Mouse (Mus musculus): ENCODE measurements around the gene Galnt14. TPM values are rescaled to one million over a fixed set of nuclear protein-coding genes. Genes with fewer than 3 reads are reported as not detected.

Gene Galnt14
- total RNA-seq, 2 experiments from 2014 or later: 24.0 to 25.7 TPM

DNA sequence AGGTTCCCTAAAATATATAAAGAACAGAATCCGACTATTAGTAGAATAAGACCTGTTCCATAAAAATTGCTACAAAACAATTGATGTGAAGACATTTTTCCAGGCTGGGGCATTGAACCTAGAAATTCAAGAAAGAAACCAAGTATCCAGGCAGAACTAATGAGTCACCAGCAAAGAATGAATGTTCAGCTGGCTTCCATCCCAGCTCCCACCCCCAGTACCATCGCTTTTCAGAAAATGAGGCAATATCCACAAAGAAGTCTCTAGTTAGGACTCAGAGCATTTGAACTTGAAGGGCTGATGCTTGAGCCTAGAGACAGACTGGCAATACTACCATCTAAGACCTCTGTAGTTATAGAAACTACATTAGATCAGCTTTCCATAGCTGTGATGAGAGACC is 118.2 kb downstream of the Galnt14 start:
- TF ChIP-seq CTCF (conservative IDR thresholded peaks at IDR 0.05): no peak
- peak; percentile 17 to 31 for DNase-seq (ENCODE audit: low spot score in 2 of 2)
- no peak overlapping the region for H3K4me3 ChIP-seq
- no peak overlapping the region for H3K27ac ChIP-seq

- no peak for TF ChIP-seq CTCF (conservative IDR thresholded peaks at IDR 0.05)
- Histone ChIP-seq H3K4me3 (no peak overlapping the region), H3K27ac (no peak overlapping the region)
- DNase-seq (ENCODE audit: low spot score in 2 of 2): no peak
Measured at GRCm38 (mm10) chr17:73587573-73587972, 122.7 kb downstream of the Galnt14 start.

DNA sequence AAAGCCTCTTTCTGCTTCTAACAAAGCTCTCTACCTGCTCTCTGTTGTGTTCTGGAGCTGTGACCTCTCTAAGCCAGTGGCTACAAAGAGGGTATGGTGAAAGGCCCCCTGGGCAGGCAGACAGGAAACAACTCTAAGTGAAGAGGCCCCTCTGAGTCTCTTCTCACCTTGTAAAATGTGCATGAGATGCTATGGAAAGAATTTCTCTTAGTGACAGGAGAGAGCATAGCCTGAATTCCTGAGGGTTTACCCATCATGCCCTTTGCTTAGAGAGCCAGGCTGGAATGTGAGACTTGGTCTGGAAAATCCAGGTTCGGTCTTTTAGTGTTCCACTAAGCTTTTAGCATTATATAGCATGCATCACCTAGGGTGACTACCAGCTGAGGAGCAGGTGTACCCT is 136.1 kb downstream of the Galnt14 start:
- no peak for TF ChIP-seq CTCF (conservative IDR thresholded peaks at IDR 0.05)
- DNase-seq (ENCODE audit: low spot score in 2 of 2): no peak
- H3K27ac ChIP-seq: no peak overlapping the region
- no peak overlapping the region for H3K4me3 ChIP-seq

DNA sequence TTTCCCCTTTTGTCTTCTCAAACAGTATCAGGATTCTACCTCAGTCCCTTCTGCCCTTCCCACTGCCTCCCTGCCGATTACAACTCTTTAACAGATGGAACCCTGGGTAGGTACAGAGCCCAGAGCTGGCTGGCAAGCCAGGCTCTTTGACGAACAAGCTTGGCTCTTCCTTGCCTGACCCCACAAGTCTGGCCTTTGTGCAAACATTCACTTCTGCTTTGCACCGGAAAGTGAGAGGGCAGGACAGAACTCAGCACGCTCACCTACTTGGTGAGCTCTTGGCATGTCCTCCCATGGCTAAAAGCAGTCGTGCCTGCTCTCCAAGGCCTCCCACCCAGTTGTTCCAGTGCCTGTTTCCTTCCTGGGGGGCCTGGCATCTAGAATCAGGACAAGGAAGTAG is 137.4 kb downstream of the Galnt14 start:
- Histone ChIP-seq H3K4me3 (no peak overlapping the region), H3K27ac (no peak overlapping the region)
- no peak for TF ChIP-seq CTCF (conservative IDR thresholded peaks at IDR 0.05)
- no peak for DNase-seq (ENCODE audit: low spot score in 2 of 2)

DNA sequence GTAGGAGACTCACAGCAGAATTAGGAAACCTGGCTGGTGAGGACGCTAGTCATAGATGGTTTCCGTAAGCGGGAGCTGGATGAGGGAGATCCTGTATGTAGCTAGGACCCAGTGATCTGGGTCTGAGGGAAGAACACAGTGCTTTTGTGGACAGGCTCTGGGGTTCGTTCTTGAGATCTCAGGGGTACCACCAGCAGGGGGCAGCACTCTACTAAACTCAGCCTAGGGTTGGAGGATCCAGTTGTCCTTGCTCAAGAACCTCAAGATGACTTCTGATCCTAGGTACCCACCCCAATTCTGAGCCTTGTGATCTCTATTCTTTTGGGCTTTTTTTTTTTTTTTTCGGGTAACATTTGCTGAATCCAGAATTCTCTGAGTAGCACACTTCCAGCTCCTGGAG is 137.8 kb downstream of the Galnt14 start:
- Histone ChIP-seq H3K27ac (no peak overlapping the region), H3K4me3 (no peak overlapping the region)
- DNase-seq (ENCODE audit: low spot score in 2 of 2): peak; percentile 23 to 67
- TF ChIP-seq CTCF (conservative IDR thresholded peaks at IDR 0.05): peak; percentile 79

DNA sequence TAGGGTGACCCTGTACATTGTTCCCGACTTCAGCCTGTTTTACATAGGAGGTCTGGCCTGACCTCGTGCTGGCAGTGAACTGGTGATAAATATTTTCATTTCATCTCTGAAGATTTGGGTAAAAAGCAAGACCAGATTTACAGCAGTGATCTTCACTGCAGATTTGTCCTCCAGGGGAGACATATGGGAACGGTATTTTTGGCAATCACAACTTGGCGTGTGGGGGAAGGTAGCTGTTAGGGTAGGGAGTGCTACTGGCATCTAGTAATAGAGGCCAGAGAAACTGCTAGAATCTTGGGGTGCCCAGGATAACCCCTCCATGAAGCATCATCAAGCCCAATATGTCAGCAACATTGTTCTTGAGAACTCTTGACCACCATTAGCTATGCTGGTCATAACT is 138.3 kb downstream of the Galnt14 start:
- Histone ChIP-seq H3K4me3 (no peak overlapping the region), H3K27ac (no peak overlapping the region)
- no peak for TF ChIP-seq CTCF (conservative IDR thresholded peaks at IDR 0.05)
- DNase-seq (ENCODE audit: low spot score in 2 of 2): peak; percentile 36 to 39

GRCm38 (mm10) chr17:73568204-73568603 is 142.0 kb downstream of the Galnt14 start:
- Histone ChIP-seq H3K27ac (no peak overlapping the region), H3K4me3 (no peak overlapping the region)
- TF ChIP-seq CTCF (conservative IDR thresholded peaks at IDR 0.05): no peak
- DNase-seq (ENCODE audit: low spot score in 2 of 2): no peak

- Histone ChIP-seq H3K27ac (peak overlapping the region; percentile 64; the same call in 1 of the 2 replicates), H3K4me3 (no peak overlapping the region)
- no peak for DNase-seq (ENCODE audit: low spot score in 2 of 2)
- TF ChIP-seq CTCF (conservative IDR thresholded peaks at IDR 0.05): no peak
Measured at GRCm38 (mm10) chr17:73561149-73561548, 149.1 kb downstream of the Galnt14 start.

GRCm38 (mm10) chr17:73560208-73560784 is 150.0 kb downstream of the Galnt14 start:
- Histone ChIP-seq H3K27ac (peak overlapping the region; percentile 64), H3K4me3 (no peak overlapping the region)
- no peak for TF ChIP-seq CTCF (conservative IDR thresholded peaks at IDR 0.05)
- no peak for DNase-seq (ENCODE audit: low spot score in 2 of 2)

- H3K27ac ChIP-seq: peak overlapping the region; percentile 64
- DNase-seq (ENCODE audit: low spot score in 2 of 2): no peak
- no peak overlapping the region for H3K4me3 ChIP-seq
- TF ChIP-seq CTCF (conservative IDR thresholded peaks at IDR 0.05): no peak
Measured at GRCm38 (mm10) chr17:73559498-73559897, 150.8 kb downstream of the Galnt14 start.

DNA sequence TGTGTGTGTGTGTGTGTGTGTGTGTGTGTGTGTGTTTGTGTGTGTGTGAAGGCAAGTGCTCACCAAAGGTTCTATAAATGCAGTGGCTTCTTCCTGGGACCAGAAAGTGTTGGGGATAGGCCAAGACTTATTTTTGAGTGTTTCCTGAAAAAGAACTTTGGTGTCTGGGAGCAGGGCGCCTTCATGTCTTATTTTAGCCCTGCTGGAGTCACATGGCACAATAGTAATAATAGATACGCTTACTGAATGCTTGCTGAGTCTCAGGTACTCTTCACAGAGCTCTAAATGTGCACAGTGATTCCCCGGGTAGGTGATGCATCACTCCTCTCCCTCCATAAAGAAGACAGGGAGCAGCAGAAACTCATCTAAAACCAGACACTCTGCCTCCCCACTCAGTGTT is 153.2 kb downstream of the Galnt14 start:
- TF ChIP-seq CTCF (conservative IDR thresholded peaks at IDR 0.05): no peak
- no peak overlapping the region for H3K27ac ChIP-seq
- no peak for DNase-seq (ENCODE audit: low spot score in 2 of 2)
- H3K4me3 ChIP-seq: no peak overlapping the region

DNA sequence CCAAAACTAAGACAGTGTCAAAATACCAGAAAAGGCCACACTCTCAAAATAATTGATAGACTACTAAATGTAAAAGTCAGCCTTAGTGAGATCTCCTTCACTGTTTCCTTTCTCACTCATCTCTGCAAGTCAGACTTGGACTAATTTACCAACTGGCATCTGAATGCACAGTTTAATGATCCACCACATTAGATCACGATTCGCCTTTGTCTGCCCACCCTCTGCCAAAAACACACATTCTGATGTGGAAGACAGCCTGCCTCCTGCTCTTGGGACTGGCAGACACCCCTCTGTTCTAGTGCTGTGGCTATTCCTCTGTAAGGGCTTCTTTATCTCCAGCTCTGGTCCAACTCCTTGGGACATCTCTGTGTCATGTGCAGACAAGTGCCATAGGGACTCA is 153.8 kb downstream of the Galnt14 start:
- TF ChIP-seq CTCF (conservative IDR thresholded peaks at IDR 0.05): no peak
- DNase-seq (ENCODE audit: low spot score in 2 of 2): no peak
- no peak overlapping the region for H3K4me3 ChIP-seq
- no peak overlapping the region for H3K27ac ChIP-seq

DNA sequence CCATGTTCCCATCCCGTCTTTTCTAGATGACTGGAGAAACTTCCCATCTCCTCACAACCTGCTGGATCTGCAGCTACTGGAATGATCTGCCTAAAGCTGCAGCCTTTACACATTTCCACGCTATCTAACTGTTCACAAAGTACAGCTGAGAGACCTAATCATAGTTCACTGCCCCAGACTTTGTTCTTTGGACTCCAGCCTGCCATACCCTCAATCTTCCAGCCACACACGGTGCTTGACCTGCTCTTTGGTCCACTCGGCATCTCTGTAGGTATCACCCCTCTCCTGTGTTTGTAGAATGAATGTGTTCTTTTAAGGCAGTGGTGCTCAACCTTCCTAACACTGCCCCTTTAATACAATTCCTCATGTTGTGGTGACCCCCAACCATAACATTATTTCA is 155.6 kb downstream of the Galnt14 start:
- Histone ChIP-seq H3K27ac (no peak overlapping the region), H3K4me3 (no peak overlapping the region)
- DNase-seq (ENCODE audit: low spot score in 2 of 2): no peak
- no peak for TF ChIP-seq CTCF (conservative IDR thresholded peaks at IDR 0.05)

DNA sequence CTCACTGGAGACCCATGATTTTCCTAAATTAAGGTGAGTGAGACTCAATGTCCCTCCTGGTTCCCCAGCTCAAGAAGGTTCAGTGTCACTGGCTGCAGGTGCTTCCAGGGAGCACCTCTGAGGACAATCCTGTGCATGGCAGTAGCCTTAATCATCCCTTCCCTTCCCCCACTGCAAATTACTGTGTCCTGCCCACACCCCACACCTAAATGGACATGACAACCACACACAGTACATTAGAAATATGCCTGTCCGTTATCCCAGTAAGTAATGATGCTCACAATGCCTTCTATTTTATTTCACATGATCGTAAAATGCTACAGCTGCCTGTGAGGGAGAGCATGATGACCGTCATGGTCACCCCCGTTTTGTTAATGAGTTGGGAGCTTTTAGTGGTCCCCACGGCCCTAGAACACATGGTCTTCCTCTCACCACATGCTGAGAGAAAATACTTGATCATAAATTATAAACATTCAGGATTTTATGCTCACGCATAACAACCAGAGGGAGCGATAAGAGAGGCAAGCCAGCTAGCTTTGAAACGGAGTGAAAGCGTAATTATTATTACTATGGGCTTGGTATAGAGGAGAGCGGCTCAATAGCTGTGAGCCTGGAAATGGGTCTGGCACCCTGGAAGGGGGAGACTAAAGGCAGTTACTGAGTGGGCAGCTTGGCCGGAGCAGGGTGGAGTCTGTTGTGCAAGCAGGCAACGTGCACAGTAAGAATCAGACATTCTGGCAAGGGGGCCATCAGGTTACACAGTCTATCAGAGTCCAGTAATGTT is 161.3 kb downstream of the Galnt14 start:
- Histone ChIP-seq H3K4me3 (no peak overlapping the region), H3K27ac (no peak overlapping the region)
- no peak for DNase-seq (ENCODE audit: low spot score in 2 of 2)
- TF ChIP-seq CTCF (conservative IDR thresholded peaks at IDR 0.05): no peak
